Mouse (Mus musculus): ENCODE results near the gene Slc2a3.
"Not testable (repeated sequence)": the region's sequence is repeated elsewhere in the genome, so short reads cannot be mapped to it uniquely, and the experiment has no call there.

Gene Slc2a3

DNA sequence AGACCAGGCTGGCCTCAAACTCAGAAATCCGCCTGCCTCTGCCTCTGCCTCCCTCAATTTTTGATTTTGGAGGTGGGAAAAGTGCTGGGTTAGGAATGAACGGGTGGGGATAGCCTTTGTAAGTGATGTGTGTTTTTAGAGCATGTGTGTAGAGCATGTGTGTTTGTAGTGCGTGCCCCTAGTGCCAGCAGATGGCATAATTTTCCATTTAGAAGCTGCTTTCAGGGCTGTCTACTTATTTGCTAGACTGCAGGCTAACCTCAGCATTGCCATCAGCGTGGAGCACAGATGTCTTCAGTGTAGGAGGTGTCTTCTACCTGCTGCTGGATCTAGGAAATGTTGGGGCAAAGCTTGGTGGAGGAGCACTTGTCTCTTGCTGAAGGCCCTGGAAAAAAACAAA is 92.6 kb downstream of the Slc2a3 start:
- no peak for DNase-seq (ENCODE audit: low spot score)

DNA sequence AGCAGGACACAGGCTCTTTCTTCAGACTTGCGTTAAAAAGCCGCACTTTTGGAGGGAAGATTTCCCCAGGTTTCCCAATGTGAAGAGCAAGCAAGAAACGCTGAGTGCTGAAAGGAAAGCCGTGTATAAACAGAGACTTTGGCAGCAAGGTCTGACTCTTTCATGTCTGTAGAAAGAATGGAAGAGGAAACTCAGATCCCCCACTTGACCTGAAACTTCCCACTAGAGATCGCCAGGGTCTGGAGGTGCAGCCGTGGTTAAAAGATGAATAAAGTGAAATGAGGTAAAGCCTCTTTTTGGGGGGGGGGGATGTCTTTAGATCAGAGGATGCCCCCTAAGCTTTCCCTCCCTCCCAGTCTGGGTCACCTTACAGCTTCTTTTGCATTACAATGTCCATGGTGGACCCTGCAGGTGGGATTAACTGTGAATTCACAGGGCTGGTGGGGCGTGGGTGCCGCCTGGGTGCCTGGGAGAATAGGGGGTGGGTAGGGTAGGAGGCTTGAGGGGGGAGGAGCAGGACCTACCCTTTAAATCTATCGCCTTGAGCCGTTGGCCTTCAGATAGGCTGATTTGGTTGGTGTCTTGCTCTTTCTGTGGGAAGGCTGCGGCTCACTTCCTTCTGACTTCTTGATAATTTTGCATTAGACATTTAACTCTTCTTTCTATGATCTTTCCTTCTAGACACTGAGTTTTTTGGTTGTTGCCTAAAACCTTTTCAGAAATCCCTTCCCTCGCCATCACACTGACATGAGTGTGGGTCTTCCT is 94.2 kb downstream of the Slc2a3 start, which contains the start of gene Nanog:
TSS of gene Nanog (plus strand) at position 454 of the 765 bp plus-strand sequence.
- no peak for DNase-seq (ENCODE audit: low spot score)

DNA sequence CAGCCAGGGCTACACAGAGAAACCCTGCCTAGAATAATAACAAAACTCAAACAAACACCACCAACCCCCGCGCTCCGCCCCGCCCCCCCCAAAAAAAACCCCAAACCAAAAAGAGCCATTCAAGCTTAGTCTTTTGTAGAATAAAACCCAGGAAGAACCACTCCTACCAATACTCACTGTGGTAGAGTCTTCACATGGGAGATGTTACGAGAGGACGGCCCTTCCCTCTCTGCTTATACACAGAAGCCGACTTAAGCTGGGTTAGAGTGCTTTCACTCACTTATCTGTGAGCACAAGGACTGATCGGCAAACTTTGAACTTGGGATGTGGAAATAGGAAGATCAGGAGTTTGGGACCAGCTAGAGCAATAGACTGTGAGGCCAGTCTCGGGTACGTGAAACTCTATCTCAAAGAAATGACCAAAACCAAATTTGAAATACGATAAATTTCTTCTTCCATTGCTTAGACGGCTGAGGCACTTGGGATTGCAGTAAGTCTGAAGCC is 95.1 kb downstream of the Slc2a3 start:
- DNase-seq (ENCODE audit: low spot score), result no peak

DNA sequence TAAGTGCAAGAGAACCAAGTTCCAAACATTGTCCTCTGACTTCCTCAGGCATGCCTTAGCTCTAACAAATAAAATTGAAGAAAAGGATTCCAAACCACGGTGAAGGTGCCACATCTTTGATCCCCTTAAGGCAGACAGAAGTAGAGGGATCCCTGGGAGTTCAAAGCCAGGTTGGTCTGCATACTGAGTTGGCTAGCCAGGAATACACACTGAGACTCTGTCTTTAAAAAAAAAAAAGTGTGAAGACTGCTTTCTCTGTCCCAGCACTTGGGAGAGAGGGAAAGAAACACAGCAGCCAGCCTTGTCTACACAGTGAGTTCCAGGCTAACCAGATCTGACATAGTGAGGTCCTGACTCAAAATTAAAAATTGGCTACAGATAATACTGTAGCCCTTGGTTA is 97.7 kb downstream of the Slc2a3 start:
- no peak for DNase-seq (ENCODE audit: low spot score)

DNA sequence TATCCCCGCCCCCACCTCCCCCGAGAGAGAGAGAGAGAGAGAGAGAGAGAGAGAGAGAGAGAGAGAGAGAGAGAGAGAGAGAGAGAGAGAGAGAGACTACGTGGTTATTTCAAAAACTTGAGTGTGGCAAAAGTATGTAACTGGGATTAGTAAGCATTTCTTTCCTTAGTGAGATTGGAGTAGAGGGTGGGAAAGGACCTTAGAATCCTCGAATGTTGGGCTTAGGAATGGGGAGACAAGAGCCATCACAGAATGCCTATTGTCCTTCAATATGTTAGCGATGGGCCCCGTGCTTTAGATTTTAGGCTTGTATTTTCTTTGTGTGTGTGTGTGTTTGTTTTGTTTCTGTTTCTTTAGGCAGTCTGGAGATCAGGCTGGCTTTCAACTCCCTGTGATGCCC is 98.2 kb downstream of the Slc2a3 start:
- no peak for DNase-seq (ENCODE audit: low spot score)

DNA sequence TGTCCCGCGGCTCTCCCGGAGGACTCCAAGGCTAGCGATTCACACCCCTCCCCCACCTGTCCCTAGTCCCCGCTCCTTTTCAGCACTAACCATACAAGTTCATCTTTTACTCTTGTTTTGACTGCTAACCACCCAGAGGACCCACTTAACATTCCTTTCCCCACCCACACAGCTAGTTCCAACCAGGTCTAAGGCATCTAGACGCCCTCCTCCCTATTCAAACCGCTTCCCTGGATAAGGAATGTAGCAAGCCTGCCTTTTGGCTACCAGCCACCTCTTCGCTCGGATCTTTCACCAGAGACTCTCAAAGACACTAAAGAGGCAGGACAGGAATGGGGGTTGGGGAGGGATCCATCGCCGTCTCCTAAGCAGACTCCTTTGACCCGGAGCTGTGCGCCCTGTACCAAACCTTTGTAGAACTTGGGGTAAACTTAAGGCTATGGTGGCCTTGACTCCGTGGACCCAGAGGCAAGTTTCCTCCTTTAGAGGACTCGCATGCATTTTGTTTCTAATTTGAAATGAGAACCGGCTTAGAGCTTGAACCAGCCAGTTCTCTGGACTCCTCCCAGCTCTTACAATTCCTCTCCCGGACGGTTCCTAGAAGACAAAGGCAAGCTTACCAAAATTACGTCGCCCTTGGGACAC is 98.8 kb downstream of the Slc2a3 start:
- peak; percentile 62 for DNase-seq (ENCODE audit: low spot score)

DNA sequence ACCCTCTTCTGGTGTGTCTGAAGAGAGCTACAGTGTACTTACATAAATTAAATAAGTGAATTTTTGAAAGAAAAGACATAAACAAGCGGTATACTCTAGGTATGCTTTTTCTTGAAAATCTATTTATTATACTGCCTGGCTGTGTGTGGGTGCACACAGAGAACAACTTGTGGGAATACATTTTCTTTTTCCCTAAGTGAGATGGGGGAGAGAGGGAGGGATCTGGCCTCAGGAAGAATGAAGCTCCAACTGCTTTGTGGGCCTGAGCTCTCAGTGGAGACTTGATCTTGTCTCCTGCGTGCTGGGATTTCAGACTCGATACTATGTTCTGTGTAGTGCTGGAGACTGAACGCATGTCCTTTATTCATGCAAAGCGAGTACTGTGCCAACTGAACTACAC is 99.6 kb downstream of the Slc2a3 start:
- DNase-seq (ENCODE audit: low spot score), result no peak

DNA sequence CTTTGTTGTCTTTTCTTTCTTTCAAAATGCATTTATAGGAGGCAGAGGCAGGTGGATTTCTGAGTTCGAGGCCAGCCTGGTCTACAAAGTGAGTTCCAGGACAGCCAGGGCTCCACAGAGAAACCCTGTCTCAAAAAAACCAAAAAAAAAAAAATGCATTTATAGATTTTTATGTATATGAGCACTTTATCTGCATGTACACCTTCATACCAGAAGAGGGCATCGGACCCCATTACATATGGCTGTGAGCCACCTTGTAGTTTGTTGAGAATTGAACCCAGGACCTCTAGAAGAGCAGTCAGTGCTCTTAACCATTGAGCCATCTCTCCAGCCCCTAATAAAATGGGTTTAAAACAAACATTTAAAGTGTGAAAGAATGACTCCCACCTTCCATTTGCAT is 101.8 kb downstream of the Slc2a3 start:
- not testable (repeated sequence) for DNase-seq (ENCODE audit: low spot score)

DNA sequence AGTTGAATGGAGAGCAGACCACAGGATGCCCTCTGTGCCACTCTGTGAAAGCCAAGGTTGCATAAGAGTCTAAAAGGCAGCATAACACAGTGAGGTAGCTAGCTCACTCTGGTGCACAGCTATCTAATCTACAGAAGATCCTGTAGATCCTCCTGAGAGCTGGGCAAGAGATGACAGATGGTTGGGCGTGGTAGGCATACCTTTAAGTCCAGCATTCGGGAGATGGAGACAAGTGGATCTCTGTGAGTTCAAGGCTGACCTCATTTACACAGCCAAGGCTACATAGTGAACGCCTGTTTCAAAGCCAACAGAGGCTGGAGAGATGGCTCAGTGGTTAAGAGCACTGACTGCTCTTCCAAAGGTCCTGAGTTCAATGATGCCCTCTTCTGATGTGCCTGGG is 106.0 kb downstream of the Slc2a3 start:
- no peak for DNase-seq (ENCODE audit: low spot score)

DNA sequence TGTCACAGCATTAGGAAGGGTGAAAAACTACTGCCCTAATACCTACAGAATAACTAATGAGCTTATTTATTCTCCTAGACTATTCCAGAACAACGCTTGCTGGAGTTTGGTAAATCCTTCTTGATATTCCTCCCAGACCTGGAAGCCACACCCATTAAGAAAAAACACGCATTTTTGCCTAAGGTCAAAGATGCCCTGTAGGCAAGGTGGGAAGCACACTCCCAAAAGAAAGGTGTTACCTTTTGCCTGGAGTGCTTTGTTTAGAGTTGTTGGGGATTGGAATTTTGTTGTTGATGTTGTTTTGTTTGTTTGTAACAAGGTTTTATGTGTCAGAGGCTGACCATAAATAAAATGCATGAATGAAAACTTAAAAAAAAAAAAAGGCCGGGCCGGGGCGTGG is 111.4 kb downstream of the Slc2a3 start:
- no peak for DNase-seq (ENCODE audit: low spot score)

DNA sequence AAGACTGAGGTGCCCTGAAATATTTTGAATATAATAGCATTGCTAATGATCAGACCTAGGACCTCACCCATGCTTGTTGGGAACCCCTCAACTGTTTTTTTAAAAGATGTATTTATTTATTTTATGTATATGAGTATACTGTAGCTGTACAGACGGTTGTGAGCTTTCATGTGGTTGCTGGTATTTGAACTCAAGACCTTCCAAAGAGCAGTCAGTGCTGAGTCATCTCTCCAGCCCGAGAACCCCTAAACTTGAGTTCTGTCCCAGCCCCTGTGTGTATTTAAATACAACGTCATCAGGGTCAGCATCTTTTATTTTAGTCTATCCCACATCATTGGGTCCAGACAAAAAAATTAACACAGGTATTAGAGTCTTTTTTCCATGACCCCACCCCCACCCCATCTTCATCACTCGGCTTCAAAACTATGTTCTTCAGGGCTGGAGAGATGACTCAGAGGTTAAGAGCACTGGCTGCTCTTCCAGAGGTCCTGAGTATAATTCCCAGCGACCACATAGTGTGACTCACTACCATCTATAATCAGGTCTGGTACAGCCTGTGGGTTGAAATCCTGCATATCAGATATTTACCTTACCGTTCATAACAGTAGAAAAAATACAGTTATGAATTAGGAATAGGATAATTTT is 111.9 kb downstream of the Slc2a3 start:
- no peak for DNase-seq (ENCODE audit: low spot score)

DNA sequence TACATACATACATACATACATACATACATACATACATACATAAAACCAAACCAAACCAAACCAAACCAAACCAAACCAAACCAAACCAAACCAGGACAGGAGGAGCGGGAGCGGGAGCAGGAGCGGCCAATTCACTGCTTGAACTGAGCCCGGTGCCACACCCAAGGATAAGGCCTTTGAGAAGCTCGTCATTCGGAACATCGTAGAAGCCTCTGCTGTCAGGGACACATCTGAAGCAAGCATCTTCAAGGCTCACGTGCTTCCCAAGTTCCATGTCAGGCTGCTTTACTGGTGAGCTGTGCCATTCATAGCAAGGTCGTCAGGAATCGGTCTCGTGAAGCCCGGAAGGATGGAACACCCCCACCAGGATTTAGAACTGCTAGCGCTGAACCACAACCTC is 114.7 kb downstream of the Slc2a3 start:
- DNase-seq (ENCODE audit: low spot score), result no peak

DNA sequence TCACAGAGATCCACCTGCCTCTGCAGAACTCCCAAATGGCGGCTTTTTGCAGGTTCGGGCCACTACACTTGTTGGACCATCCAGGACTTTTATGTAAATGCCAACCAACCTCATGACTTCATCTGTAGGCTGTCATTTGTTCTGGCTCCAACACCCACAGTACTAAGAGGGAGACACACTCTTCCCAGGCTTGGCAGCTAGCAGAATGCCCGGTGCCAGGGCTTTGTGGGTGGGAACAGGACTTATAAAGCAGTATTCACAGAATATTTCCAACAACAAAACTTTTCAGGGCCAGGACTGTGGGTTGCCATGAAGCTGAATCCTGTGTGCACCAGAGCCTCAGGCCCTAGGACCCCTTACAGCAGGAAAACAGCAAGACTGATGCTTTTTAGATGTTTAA is 118.8 kb downstream of the Slc2a3 start:
- no peak for DNase-seq (ENCODE audit: low spot score)

Data from ovary, postnatal 36 days (tissue).